Mouse (Mus musculus) kidney, postnatal 4 days (tissue): ENCODE measurements around the gene Piwil1.

ENCODE experiments used
- DNase-seq, 2 experiments: peaks; one replicate each; pipeline ENCODE4 v3.0.0; 2021; ENCODE audit warnings: mixed read lengths in 2 of 2

Piwil1 gene

GRCm38 (mm10) chr5:128702224-128702623 is at the start of gene Piwil1:
Piwil1 (plus strand) TSS chr5:128702524.
- DNase-seq, result no peak

GRCm38 (mm10) chr5:128656496-128657135 is 45.7 kb upstream of the Piwil1 start:
- DNase-seq, result no peak

GRCm38 (mm10) chr5:128660101-128660500 is 42.2 kb upstream of the Piwil1 start:
- no peak for DNase-seq

GRCm38 (mm10) chr5:128662881-128663280 is 39.4 kb upstream of the Piwil1 start:
- DNase-seq, result no peak

GRCm38 (mm10) chr5:128663976-128664375 is 38.3 kb upstream of the Piwil1 start:
- no peak for DNase-seq

- peak in 1 of 2 experiments; percentile 30 for DNase-seq
Observed at GRCm38 (mm10) chr5:128665045-128665444, 37.3 kb upstream of the Piwil1 start.

GRCm38 (mm10) chr5:128667303-128667702 is 35.0 kb upstream of the Piwil1 start:
- peak in 1 of 2 experiments; percentile 17 for DNase-seq

- no peak for DNase-seq
Observed at GRCm38 (mm10) chr5:128674124-128674523, 28.2 kb upstream of the Piwil1 start.

- no peak for DNase-seq
Observed at GRCm38 (mm10) chr5:128677373-128677772, 25.0 kb upstream of the Piwil1 start.

GRCm38 (mm10) chr5:128677861-128678260 is 24.5 kb upstream of the Piwil1 start:
- no peak for DNase-seq

GRCm38 (mm10) chr5:128681456-128681855 is 20.9 kb upstream of the Piwil1 start:
- peak; percentile 53 to 62 for DNase-seq

- peak; percentile 59 to 65 for DNase-seq
Observed at GRCm38 (mm10) chr5:128684192-128684591, 18.1 kb upstream of the Piwil1 start.

GRCm38 (mm10) chr5:128684621-128685020 is 17.7 kb upstream of the Piwil1 start:
- DNase-seq, result peak; percentile 48 to 62

- DNase-seq, result no peak
Observed at GRCm38 (mm10) chr5:128687139-128687538, 15.2 kb upstream of the Piwil1 start.

- DNase-seq, result no peak
Observed at GRCm38 (mm10) chr5:128694107-128694506, 8.2 kb upstream of the Piwil1 start.

- no peak for DNase-seq
Observed at GRCm38 (mm10) chr5:128694611-128695325, 7.6 kb upstream of the Piwil1 start.

- DNase-seq, result no peak
Observed at GRCm38 (mm10) chr5:128696824-128697223, 5.5 kb upstream of the Piwil1 start.

- DNase-seq, result no peak
Observed at GRCm38 (mm10) chr5:128700716-128701115, 1.6 kb upstream of the Piwil1 start.

- no peak for DNase-seq
Observed at GRCm38 (mm10) chr5:128703688-128704087, 1.4 kb downstream of the Piwil1 start.

GRCm38 (mm10) chr5:128704134-128704904 is 2.0 kb downstream of the Piwil1 start:
- peak; percentile 49 to 60 for DNase-seq

GRCm38 (mm10) chr5:128706467-128706866 is 4.1 kb downstream of the Piwil1 start:
- DNase-seq, result no peak

- no peak for DNase-seq
Observed at GRCm38 (mm10) chr5:128707271-128707670, 4.9 kb downstream of the Piwil1 start.

GRCm38 (mm10) chr5:128708929-128709328 is 6.6 kb downstream of the Piwil1 start:
- DNase-seq, result no peak

GRCm38 (mm10) chr5:128710596-128710995 is 8.3 kb downstream of the Piwil1 start:
- peak; percentile 33 for DNase-seq
